Comparison of ENCODE assay signal across 11 mouse cellular contexts in the genomic region with DNA sequence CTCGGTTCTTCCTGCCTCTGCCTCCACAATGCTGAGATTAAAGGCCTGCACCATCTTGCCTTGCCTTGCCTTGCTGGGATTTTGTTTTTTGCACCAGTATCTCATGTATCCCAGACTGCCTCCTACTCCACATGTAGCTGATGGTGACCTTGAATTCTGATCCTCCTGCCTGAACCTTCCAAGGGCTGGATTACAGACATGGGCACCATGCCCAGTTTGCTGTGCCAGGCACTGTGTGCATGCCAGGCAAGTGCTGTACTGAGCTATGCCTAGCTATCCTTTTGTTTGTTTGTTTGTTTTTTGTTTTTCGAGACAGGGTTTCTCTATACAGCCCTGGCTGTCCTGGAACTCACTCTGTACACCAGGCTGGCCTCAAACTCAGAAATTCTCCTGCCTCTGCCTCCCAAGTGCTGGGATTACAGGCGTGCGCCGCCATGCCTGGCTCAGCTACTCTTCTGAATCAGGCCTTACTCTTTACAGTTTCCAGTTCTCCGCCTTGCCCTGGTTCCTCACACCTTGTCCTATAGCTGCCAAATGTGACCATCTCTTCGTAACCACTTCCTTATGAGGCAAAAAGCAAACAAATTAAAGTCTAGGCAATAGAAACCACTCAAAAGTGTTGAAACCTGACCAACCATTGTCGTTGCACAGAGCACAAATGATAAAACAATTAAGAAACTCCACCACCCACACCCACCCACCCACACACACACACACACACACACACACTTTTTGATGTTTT. TPM values are rescaled to one million over a fixed set of nuclear protein-coding genes. Genes with fewer than 3 reads are reported as not detected.
DNase-seq lines count a peak whose midpoint lies in the region; ATAC-seq and TF ChIP-seq lines count a peak whose summit lies in the region.
"Had no signal": no experiment of that assay in that cellular context is flagged by ENCODE, and none has a peak within 500 bp of the region (broad histone marks: within the 10 kb centered on the region; RNA-seq: fewer than 3 reads in every experiment).

No protein-coding gene starts in this region.

- TF ChIP-seq CTCF in heart, adult 2 months (IDR thresholded peaks at IDR 0.05): no peak

- 86% methylated on average over 8 of the region's 8 CpGs for WGBS in heart, adult 2 months
- whole genome bisulfite sequencing in forebrain, embryonic 11.5 days: 90% methylated on average over 8 of the region's 8 CpGs

- no peak for ATAC-seq in forebrain, embryonic 11.5 days (replicated peaks; ENCODE audit: low FRiP score)
- ATAC-seq: intestine, postnatal 0 days; midbrain, embryonic 16.5 days; Patski had no signal

- TF ChIP-seq EP300 in heart, adult 2 months (IDR thresholded peaks at IDR 0.05; ENCODE audit: insufficient read depth, low read depth, low read length): no peak

- H3K27ac ChIP-seq in heart, adult 2 months: no peak overlapping the region
- no peak overlapping the region for H3K27ac ChIP-seq in forebrain, embryonic 11.5 days (ENCODE audit: low read depth, low read length)

- no peak overlapping the region for H3K4me2 ChIP-seq in forebrain, embryonic 11.5 days (ENCODE audit: low read depth, low read length, severe bottlenecking)

- intact Hi-C loops in heart, adult 2 months (cut with DNase I): no loop called here
- intact Hi-C loops in heart, postnatal 25 days (cut with DNase I): no loop called here

- no peaks in the 10 kb centered on the region; the same call in 1 of the 2 replicates for H3K4me1 ChIP-seq in heart, adult 2 months (ENCODE audit: control insufficient read depth, insufficient read depth, low read length)
- no peaks in the 10 kb centered on the region for H3K4me1 ChIP-seq in forebrain, embryonic 11.5 days (replicated peaks; ENCODE audit: control insufficient read depth, insufficient read depth, low read length)

- no peaks in the 10 kb centered on the region for H3K27me3 ChIP-seq in heart, adult 2 months (ENCODE audit: control insufficient read depth, insufficient read depth, low read length)
- no peaks in the 10 kb centered on the region for H3K27me3 ChIP-seq in forebrain, embryonic 11.5 days (ENCODE audit: control insufficient read depth, insufficient read depth, low read length)
- H3K27me3 ChIP-seq: Patski had no signal

- TF ChIP-seq POLR2A in heart, adult 2 months (IDR thresholded peaks at IDR 0.05; ENCODE audit: insufficient read depth, low read depth, low read length): no peak

- no peaks in the 10 kb centered on the region for H3K79me2 ChIP-seq in heart, adult 2 months (replicated peaks; ENCODE audit: control insufficient read depth, insufficient read depth, low read length)

- H3K9me3 ChIP-seq in forebrain, embryonic 11.5 days (ENCODE audit: control insufficient read depth, low read length): no peaks in the 10 kb centered on the region

- DNase-seq in heart, adult 2 months: peak; percentile 44 to 55
- no peak for DNase-seq in heart, postnatal 25 days (ENCODE audit: low spot score)
- peak; percentile 53 for DNase-seq in ovary, postnatal 36 days (ENCODE audit: low spot score)
- no peak for DNase-seq in ovary, postnatal 14 days (ENCODE audit: low spot score)
- peak; percentile 36 for DNase-seq in heart, postnatal 4 days
- no peak for DNase-seq in frontal cortex, postnatal 36 days (ENCODE audit: low spot score in 2 of 2)
- DNase-seq in forebrain, embryonic 11.5 days (ENCODE audit: low spot score): no peak
- no peak for DNase-seq in retina, embryonic 14.5 days (ENCODE audit: low spot score)

- no peak overlapping the region for H3K4me3 ChIP-seq in heart, adult 2 months
- no peak overlapping the region for H3K4me3 ChIP-seq in forebrain, embryonic 11.5 days (ENCODE audit: low read depth, low read length)

- no peaks in the 10 kb centered on the region for H3K36me3 ChIP-seq in heart, adult 2 months (ENCODE audit: control insufficient read depth, insufficient read depth, low read length)
- H3K36me3 ChIP-seq in forebrain, embryonic 11.5 days (ENCODE audit: control insufficient read depth, insufficient read depth, low read length): no peaks in the 10 kb centered on the region; the same call in 1 of the 2 replicates

- H3K9ac ChIP-seq in heart, adult 2 months (ENCODE audit: low read depth, low read length): no peak overlapping the region
- H3K9ac ChIP-seq in forebrain, embryonic 11.5 days (ENCODE audit: low read length): no peak overlapping the region

RNA-seq across cellular contexts. Expression of a gene that starts 7.0 kb away (rescaled TPM):
- 10 to 100 TPM; 60.1 to 68.0 TPM for total RNA-seq in heart, adult 2 months (2021)
- 29.0 and 55.7 TPM in 2 replicates for polyA plus RNA-seq in heart, adult 2 months (2012; rRNA removed)
- 10 to 100 TPM; 46.3 to 50.5 TPM for total RNA-seq in heart, postnatal 25 days (2021)
- total RNA-seq in heart, postnatal 4 days (2021): 10 to 100 TPM; 31.2 to 32.5 TPM
- polyA plus RNA-seq in forebrain, embryonic 11.5 days (2014; fragmentation: Nextera tagmentation; extraction: Ambion mirVana): 34.1 and 35.1 TPM in 2 replicates

RNA-seq across cellular contexts. Expression of a gene that starts 25.6 kb away (rescaled TPM):
- 100 to 1,000 TPM; 155 to 181 TPM for total RNA-seq in heart, adult 2 months (2021)
- 57.1 and 83.3 TPM in 2 replicates for polyA plus RNA-seq in heart, adult 2 months (2012; rRNA removed)
- 100 to 1,000 TPM; 155 to 157 TPM for total RNA-seq in heart, postnatal 25 days (2021)
- total RNA-seq in heart, postnatal 4 days (2021): 100 to 1,000 TPM in 1 of 2 experiments, 10 to 100 TPM in 1; 91.3 to 105 TPM
- 5.3 and 6.3 TPM in 2 replicates for polyA plus RNA-seq in forebrain, embryonic 11.5 days (2014; fragmentation: Nextera tagmentation; extraction: Ambion mirVana)

RNA-seq across cellular contexts. Expression of a gene that starts 25.6 kb away (rescaled TPM):
- total RNA-seq in heart, adult 2 months (2021): 10 to 100 TPM; 12.8 to 16.5 TPM
- polyA plus RNA-seq in heart, adult 2 months (2012; rRNA removed): 25.5 and 32.8 TPM in 2 replicates
- 10 to 100 TPM; 11.3 to 19.8 TPM for total RNA-seq in heart, postnatal 25 days (2021)
- total RNA-seq in heart, postnatal 4 days (2021): 10 to 100 TPM in 1 of 2 experiments, 1 to 10 TPM in 1; 7.6 to 10.2 TPM
- 15.8 and 16.5 TPM in 2 replicates for polyA plus RNA-seq in forebrain, embryonic 11.5 days (2014; fragmentation: Nextera tagmentation; extraction: Ambion mirVana)

Comparison
In these comparisons a context has a peak if more than half of its experiments do, and no peak if none do; other contexts are left out.
1. DNase-seq: peak in heart, adult 2 months (2 of 2), ovary, postnatal 36 days (single experiment) and heart, postnatal 4 days (single experiment); none in heart, postnatal 25 days (single experiment), ovary, postnatal 14 days (single experiment), frontal cortex, postnatal 36 days (0 of 2), forebrain, embryonic 11.5 days (single experiment) and retina, embryonic 14.5 days (single experiment).